Mouse (Mus musculus): Measurements from ENCODE around the gene Gstm1. TPM values are rescaled to one million over a fixed set of nuclear protein-coding genes. Genes with fewer than 3 reads are reported as not detected.

The Gstm1 gene
- total RNA-seq (2023): 10.8 to 17.9 TPM (median 14.0 TPM) in 4 replicates

DNA sequence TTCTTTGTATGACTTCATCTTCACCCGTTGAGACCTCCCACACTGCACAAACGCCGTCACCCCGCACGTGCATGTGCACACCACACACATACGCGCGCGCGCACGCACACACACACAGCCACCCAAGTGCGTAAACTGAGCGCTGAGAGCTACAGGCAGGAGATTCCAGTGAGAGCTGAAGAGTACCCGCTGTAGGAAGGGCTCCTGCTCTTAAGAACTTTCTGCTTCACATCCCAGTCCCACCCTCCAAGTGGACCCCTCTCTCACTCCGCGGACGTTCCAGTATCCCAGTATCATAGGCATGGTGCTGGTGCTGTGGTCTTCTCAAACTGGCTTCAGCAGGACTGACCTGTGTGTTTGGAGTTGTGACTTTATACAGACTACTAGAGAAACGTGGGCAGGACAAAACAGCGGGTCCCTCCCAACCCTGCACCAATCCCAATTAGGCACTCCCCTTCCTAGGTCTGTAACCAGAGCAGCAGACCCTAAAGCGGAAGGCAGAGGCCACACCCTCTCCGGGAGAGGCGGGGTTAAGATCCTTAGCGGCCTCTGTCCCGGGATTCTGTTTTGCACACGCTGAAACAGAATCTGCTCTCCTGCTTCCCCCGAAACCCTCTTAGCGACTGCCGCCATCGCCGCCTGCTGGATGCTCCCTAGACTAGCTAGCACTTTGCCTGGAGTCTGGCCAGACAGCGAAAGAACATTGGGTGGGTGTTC lies at the start of gene Gstm1:
Gene Gstm1 (minus strand): TSS at position 501 of the 717 bp plus-strand sequence.

DNA sequence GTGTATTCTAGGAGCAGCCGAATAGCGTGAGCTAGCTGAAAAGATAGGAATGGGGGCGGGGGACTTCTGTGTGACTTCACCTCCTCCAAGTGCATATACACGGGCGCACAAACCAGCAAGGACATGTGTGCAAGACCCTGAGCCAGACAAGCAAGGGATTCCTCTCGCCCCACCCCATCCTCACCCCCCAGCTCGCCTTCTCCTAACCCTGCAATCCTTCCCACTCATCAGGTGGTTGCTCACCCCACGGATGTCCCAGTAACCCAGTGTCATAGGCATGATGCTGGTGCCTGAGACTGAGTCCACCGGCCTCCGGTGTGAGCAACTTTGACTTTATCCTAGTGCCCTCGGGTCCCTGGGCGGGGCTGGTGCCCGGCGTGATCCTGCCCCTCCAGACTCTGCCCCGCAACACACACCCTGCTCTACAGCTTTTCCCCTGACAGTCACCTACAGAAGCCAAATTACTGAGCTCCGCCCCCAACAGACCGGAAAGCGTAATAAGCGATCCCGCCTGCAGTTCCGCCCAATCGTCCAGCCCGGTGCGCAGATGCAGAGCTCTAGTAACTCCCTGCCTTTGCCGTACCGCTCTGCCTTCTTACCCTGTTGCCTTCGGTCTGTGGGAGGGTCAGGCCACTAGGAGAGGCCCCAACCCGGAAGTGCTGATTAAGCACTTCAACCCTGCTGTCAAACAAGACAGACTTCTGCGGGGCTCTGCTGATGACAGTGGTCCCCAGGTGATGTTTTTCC lies 26.8 kb upstream of the Gstm1 start, which contains the start of gene Gstm4:
Gene Gstm4 (minus strand): TSS at position 501 of the 747 bp plus-strand sequence.

DNA sequence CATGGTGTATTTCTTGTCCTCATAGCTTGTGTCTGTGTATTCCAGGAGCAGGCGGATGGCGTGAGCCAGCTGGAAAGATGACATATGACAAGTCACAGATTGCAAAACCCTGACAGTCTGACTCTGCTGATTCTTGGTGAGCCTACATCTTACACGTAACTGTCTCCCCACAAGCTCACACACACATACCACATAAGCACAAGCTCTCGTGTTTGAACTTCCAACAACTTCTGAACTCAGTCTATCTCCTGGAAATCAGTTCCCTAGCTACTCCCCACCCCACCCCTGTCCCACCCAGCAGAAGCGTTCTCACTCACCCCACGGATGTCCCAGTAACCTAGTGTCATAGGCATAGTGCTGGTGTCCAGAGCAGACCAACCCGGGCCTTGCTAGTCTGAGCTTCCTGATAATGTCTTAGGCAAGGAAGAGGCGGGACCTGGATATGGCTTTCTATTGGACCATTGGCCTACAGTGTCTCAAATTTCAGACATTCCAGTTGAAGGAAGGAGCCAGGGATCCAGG lies 31.7 kb downstream of the Gstm1 start, which contains the start of gene Gstm2:
Gene Gstm2 (minus strand): TSS at position 413 of the 522 bp plus-strand sequence.

DNA sequence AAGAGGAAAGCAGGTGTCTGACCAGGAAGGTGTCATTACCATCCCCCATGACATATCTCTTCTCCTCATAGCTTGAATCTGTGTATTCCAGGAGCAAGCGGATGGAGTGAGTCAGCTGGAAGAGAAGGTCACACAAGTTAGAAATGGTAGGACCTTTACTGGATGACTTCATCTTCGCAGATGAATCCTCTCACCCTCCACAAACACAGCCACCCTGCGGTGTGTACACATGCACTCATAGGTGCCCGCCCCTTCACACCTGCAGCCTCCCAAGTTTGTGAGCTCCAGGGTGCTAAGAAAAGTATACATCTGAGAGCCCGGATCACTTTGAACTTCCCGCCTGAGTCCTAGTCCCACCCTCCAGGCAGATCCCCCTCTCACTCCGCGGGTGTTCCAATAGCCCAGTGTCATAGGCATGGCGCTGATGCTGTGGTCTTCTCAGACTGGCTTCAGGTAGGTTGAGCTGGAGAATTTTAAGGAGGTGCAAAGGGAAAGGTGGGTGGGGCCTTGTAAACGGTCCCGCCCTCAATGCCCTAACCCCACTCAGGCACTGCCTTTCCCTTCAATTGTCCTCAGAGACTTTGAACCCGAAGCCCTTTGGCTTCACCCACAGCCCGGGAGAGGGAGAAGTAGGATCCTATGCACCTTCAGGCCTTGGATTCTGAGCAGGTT lies 48.9 kb downstream of the Gstm1 start, which contains the start of gene Gstm3:
Gene Gstm3 (minus strand): TSS at position 560 of the 672 bp plus-strand sequence.

Other genes with a start within 250 kb of the Gstm1 start
- gene Eps8l3, start 140.7 kb downstream of the Gstm1 start, total RNA-seq (2023): not detected in 4 replicates
- not detected in 4 replicates for gene Gstm5, start 122.2 kb downstream of the Gstm1 start, total RNA-seq (2023)
- gene Gstm7, start 86.2 kb downstream of the Gstm1 start, total RNA-seq (2023): 2.2 to 5.0 TPM (median 3.5 TPM) in 4 replicates
- gene Gstm6, start 74.2 kb downstream of the Gstm1 start, total RNA-seq (2023): not detected in 4 replicates
- gene Gstm3, start 48.7 kb downstream of the Gstm1 start, total RNA-seq (2023): not detected in 4 replicates
- not detected in 4 replicates for gene Gstm2, start 31.5 kb downstream of the Gstm1 start, total RNA-seq (2023)
- gene Gstm4, start 26.9 kb upstream of the Gstm1 start, total RNA-seq (2023): 3.1 to 6.2 TPM (median 3.8 TPM) in 4 replicates
- 21.9 to 28.4 TPM (median 26.9 TPM) in 4 replicates for gene Ampd2, start 68.7 kb upstream of the Gstm1 start, total RNA-seq (2023)
- gene Gnat2, start 74.8 kb upstream of the Gstm1 start, total RNA-seq (2023): 0.51 to 0.72 TPM in 2 of 4 replicates, not detected in the others
- gene Gnai3, start 128.2 kb upstream of the Gstm1 start, total RNA-seq (2023): 65.9 to 72.0 TPM (median 67.8 TPM) in 4 replicates
- gene Gpr61, start 136.9 kb upstream of the Gstm1 start, total RNA-seq (2023): not detected in 4 replicates
- gene Amigo1, start 168.4 kb upstream of the Gstm1 start, total RNA-seq (2023): 1.8 to 2.7 TPM (median 1.9 TPM) in 4 replicates
- gene Cyb561d1, start 183.2 kb upstream of the Gstm1 start, total RNA-seq (2023): 27.9 to 29.8 TPM (median 28.9 TPM) in 4 replicates
- gene Atxn7l2, start 193.0 kb upstream of the Gstm1 start, total RNA-seq (2023): 35.2 to 39.3 TPM (median 36.6 TPM) in 4 replicates
- gene Sypl2, start 208.7 kb upstream of the Gstm1 start, total RNA-seq (2023): not detected in 4 replicates
- gene Psma5, start 239.0 kb upstream of the Gstm1 start, total RNA-seq (2023): 34.7 to 42.4 TPM (median 36.7 TPM) in 4 replicates

All from B cell, adult 62 days (primary cell).